ENCODE assay signal across 40 mouse cellular contexts in genomic region chr17:17870892-17871550, GRCm38 (mm10). TPM values are rescaled to one million over a fixed set of nuclear protein-coding genes. Genes with fewer than 3 reads are reported as not detected.
DNase-seq lines count a peak whose midpoint lies in the region; ATAC-seq lines count a peak whose summit lies in the region.
"Had no signal": no experiment of that assay in that cellular context is flagged by ENCODE, and none has a peak within 500 bp of the region (broad histone marks: within the 10 kb centered on the region; RNA-seq: fewer than 3 reads in every experiment).

No protein-coding gene starts in this region.

- H3K4me1 ChIP-seq in brown adipose tissue, adult 24 weeks (ENCODE audit: control insufficient read depth, insufficient read depth, insufficient read length, low read length) = no peaks in the 10 kb centered on the region
- H3K4me1 ChIP-seq: embryonic facial prominence, embryonic 10.5 days; embryonic facial prominence, embryonic 15.5 days; forebrain, embryonic 12.5 days; heart, embryonic 12.5 days; hindbrain, embryonic 15.5 days; midbrain, embryonic 10.5 days; midbrain, embryonic 15.5 days had no signal

- DNase-seq in heart, adult 11 months = peak; percentile 80
- no peak for DNase-seq in heart, adult 8-10 months (ENCODE audit: low spot score)
- no peak for DNase-seq in urinary bladder, adult 18-20 months (ENCODE audit: low spot score in 2 of 2)
- no peak for DNase-seq in urinary bladder, postnatal 10 days (ENCODE audit: low spot score)
- no peak for DNase-seq in frontal cortex, adult 2 months (ENCODE audit: extremely low spot score in 1 of 2, low spot score in 1 of 2)
- DNase-seq: adrenal gland, adult 8-10 months; cerebellum, adult 11-12 months; cerebellum, postnatal 14 days; forebrain, postnatal 0 days; gastrocnemius, postnatal 14 days; heart, postnatal 4 days; kidney, adult 11 months; kidney, postnatal 14 days; layer of hippocampus, adult 9-11 months; lung, adult 18-20 months; lung, postnatal 4 days had no signal

- H3K4me3 ChIP-seq in brown adipose tissue, adult 24 weeks (ENCODE audit: insufficient read depth, low read depth, low read length) = no peak overlapping the region
- H3K4me3 ChIP-seq: embryonic facial prominence, embryonic 10.5 days; embryonic facial prominence, embryonic 15.5 days; forebrain, embryonic 12.5 days; heart, embryonic 12.5 days; hindbrain, embryonic 15.5 days; left cerebral cortex, adult 2 months; midbrain, embryonic 10.5 days; midbrain, embryonic 15.5 days had no signal

- H3K27ac ChIP-seq in brown adipose tissue, adult 24 weeks (replicated peaks; ENCODE audit: low read depth, low read length) = peak overlapping the region; percentile 68; the same call in 1 of the 2 replicates
- H3K27ac ChIP-seq: embryonic facial prominence, embryonic 10.5 days; embryonic facial prominence, embryonic 15.5 days; forebrain, embryonic 12.5 days; hindbrain, embryonic 15.5 days; left cerebral cortex, adult 2 months; midbrain, embryonic 10.5 days; midbrain, embryonic 15.5 days had no signal

- peak; percentile 14 for ATAC-seq in CD4-positive, CD25-positive, alpha-beta regulatory T cell, adult 4 months
- peak; percentile 47 for ATAC-seq in megakaryocyte, adult 5-6 weeks (ENCODE audit: poor library complexity, severe bottlenecking)
- ATAC-seq: forebrain, postnatal 0 days; lung, postnatal 0 days; midbrain, embryonic 15.5 days had no signal

RNA-seq across cellular contexts. Expression of gene Fpr1, which starts 12.7 kb away (rescaled TPM):
- total RNA-seq in heart, adult 8-10 months (2022) = not detected
- polyA plus RNA-seq in CD4-positive, CD25-positive, alpha-beta regulatory T cell, adult 4 months (2017; shearing (Covaris generic)) = not detected
- polyA plus RNA-seq in brown adipose tissue, adult 24 weeks (2012; ENCODE audit: insufficient read depth, insufficient read length, missing spikeins) = 2.6 TPM in 1 of 2 replicates, not detected in the other
- total RNA-seq in megakaryocyte, adult 5-6 weeks (2015) = 65.4 and 74.3 TPM in 2 replicates
- 53.9 and 57.5 TPM in 2 replicates for total RNA-seq in megakaryocyte, adult 5-6 weeks (2017)
- not detected in 2 replicates for polyA plus RNA-seq in frontal cortex, adult 2 months (2012; rRNA removed)
- total RNA-seq: forebrain, postnatal 0 days; gastrocnemius, postnatal 14 days; heart, adult 18-20 months; heart, postnatal 4 days; left cerebral cortex, adult 2 months; left cerebral cortex, postnatal 36 days had no signal
- polyA plus RNA-seq: embryonic facial prominence, embryonic 10.5 days; forebrain, embryonic 12.5 days; heart, embryonic 12.5 days; midbrain, embryonic 10.5 days; neural tube, embryonic 11.5 days; testis, adult 2 months had no signal

RNA-seq across cellular contexts. Expression of gene Has1, which starts 16.0 kb away (rescaled TPM):
- total RNA-seq in heart, adult 8-10 months (2022) = under 1 TPM in 3 of 4 experiments, not detected in 1; 0.57 to 0.97 (median 0.75) TPM
- not detected for polyA plus RNA-seq in CD4-positive, CD25-positive, alpha-beta regulatory T cell, adult 4 months (2017; shearing (Covaris generic))
- polyA plus RNA-seq in brown adipose tissue, adult 24 weeks (2012; ENCODE audit: insufficient read depth, insufficient read length, missing spikeins) = 1.5 TPM in 1 of 2 replicates, not detected in the other
- not detected in 2 replicates for total RNA-seq in megakaryocyte, adult 5-6 weeks (2015)
- not detected in 2 replicates for total RNA-seq in megakaryocyte, adult 5-6 weeks (2017)
- polyA plus RNA-seq in frontal cortex, adult 2 months (2012; rRNA removed) = 0.46 and 0.57 TPM in 2 replicates
- polyA plus RNA-seq: testis, adult 2 months had no signal

RNA-seq across cellular contexts. Expression of gene Fpr2, which starts 16.6 kb away (rescaled TPM):
- total RNA-seq in heart, adult 8-10 months (2022) = under 1 TPM in 2 of 4 experiments, not detected in 2; 0.32 to 0.38 TPM
- polyA plus RNA-seq in CD4-positive, CD25-positive, alpha-beta regulatory T cell, adult 4 months (2017; shearing (Covaris generic)) = under 1 TPM in 1 of 2 experiments, not detected in 1; 0.62 TPM
- polyA plus RNA-seq in brown adipose tissue, adult 24 weeks (2012; ENCODE audit: insufficient read depth, insufficient read length, missing spikeins) = 1.3 and 1.6 TPM in 2 replicates
- 335 and 343 TPM in 2 replicates for total RNA-seq in megakaryocyte, adult 5-6 weeks (2015)
- total RNA-seq in megakaryocyte, adult 5-6 weeks (2017) = 80.8 and 91.0 TPM in 2 replicates
- 0.44 and 0.58 TPM in 2 replicates for polyA plus RNA-seq in frontal cortex, adult 2 months (2012; rRNA removed)
- total RNA-seq: forebrain, postnatal 0 days; gastrocnemius, postnatal 14 days; heart, adult 18-20 months; left cerebral cortex, adult 2 months; left cerebral cortex, postnatal 36 days had no signal
- polyA plus RNA-seq: embryonic facial prominence, embryonic 10.5 days; forebrain, embryonic 12.5 days; heart, embryonic 12.5 days; hindbrain, embryonic 15.5 days; midbrain, embryonic 10.5 days; midbrain, embryonic 15.5 days; neural tube, embryonic 11.5 days; stomach, embryonic 14.5 days; testis, adult 2 months had no signal

RNA-seq across cellular contexts. Expression of gene Fpr3, which starts 16.6 kb away (rescaled TPM):
- not detected for total RNA-seq in heart, adult 8-10 months (2022)
- not detected for polyA plus RNA-seq in CD4-positive, CD25-positive, alpha-beta regulatory T cell, adult 4 months (2017; shearing (Covaris generic))
- polyA plus RNA-seq in brown adipose tissue, adult 24 weeks (2012; ENCODE audit: insufficient read depth, insufficient read length, missing spikeins) = not detected in 2 replicates
- total RNA-seq in megakaryocyte, adult 5-6 weeks (2015) = not detected in 2 replicates
- not detected in 2 replicates for total RNA-seq in megakaryocyte, adult 5-6 weeks (2017)
- not detected in 2 replicates for polyA plus RNA-seq in frontal cortex, adult 2 months (2012; rRNA removed)
- total RNA-seq: adrenal gland, adult 8-10 months; adrenal gland, postnatal 4 days; forebrain, postnatal 0 days; gastrocnemius, postnatal 14 days; heart, adult 18-20 months; heart, postnatal 4 days; left cerebral cortex, adult 2 months; left cerebral cortex, postnatal 36 days had no signal
- polyA plus RNA-seq: embryonic facial prominence, embryonic 10.5 days; embryonic facial prominence, embryonic 15.5 days; forebrain, embryonic 12.5 days; forebrain, postnatal 0 days; heart, embryonic 12.5 days; heart, postnatal 0 days; hindbrain, embryonic 15.5 days; inflammation-experienced regulatory T-cells, adult 6 months; kidney, embryonic 14.5 days; limb, embryonic 14.5 days; lung, postnatal 0 days; midbrain, embryonic 10.5 days; midbrain, embryonic 15.5 days; neural tube, embryonic 11.5 days; small intestine, adult 2 months; stomach, embryonic 14.5 days; testis, adult 2 months; urinary bladder, adult 2 months had no signal

RNA-seq across cellular contexts. Expression of gene Spaca6, which starts 44.1 kb away (rescaled TPM):
- 10 to 100 TPM in 2 of 4 experiments, 1 to 10 TPM in 2; 8.9 to 14.9 (median 10.6) TPM for total RNA-seq in heart, adult 8-10 months (2022)
- 1 to 10 TPM; 5.8 to 6.1 TPM for polyA plus RNA-seq in CD4-positive, CD25-positive, alpha-beta regulatory T cell, adult 4 months (2017; shearing (Covaris generic))
- 19.4 and 20.7 TPM in 2 replicates for polyA plus RNA-seq in brown adipose tissue, adult 24 weeks (2012; ENCODE audit: insufficient read depth, insufficient read length, missing spikeins)
- 7.5 and 10.1 TPM in 2 replicates for total RNA-seq in megakaryocyte, adult 5-6 weeks (2015)
- total RNA-seq in megakaryocyte, adult 5-6 weeks (2017) = 1.9 TPM in 1 of 2 replicates, not detected in the other
- 111 and 119 TPM in 2 replicates for polyA plus RNA-seq in frontal cortex, adult 2 months (2012; rRNA removed)
